In the genomic region with DNA sequence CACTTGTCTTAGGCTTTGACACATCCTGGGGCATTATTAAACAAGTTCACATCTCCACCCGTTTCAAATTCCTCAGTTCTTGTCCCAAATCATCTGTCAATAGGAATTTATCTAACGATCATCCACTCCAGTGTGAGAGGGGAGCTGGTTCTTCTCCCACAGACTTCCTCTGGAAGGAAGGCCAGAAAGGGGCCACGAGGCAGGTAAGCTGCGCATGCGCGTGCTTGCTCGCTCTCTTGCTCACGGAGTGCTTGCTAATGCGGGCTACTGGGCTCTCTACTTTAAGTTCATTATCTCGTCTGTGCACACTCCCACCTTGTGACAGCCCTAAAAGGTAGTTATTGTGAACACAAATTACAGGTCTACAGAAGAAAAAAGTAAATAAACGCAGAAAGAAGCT, we compare ENCODE assay signal across 16 mouse cellular contexts. TPM values are rescaled to one million over a fixed set of nuclear protein-coding genes. Genes with fewer than 3 reads are reported as not detected.
"Had no signal": no experiment of that assay in that cellular context is flagged by ENCODE, and none has a peak within 500 bp of the region (broad histone marks: within the 10 kb centered on the region; RNA-seq: fewer than 3 reads in every experiment).

No protein-coding gene starts in this region.

- ATAC-seq: liver, embryonic 12.5 days; midbrain, embryonic 13.5 days; midbrain, embryonic 16.5 days had no signal

- H3K9me3 ChIP-seq: liver, embryonic 12.5 days; midbrain, embryonic 10.5 days; midbrain, embryonic 13.5 days; neural tube, embryonic 13.5 days; neural tube, embryonic 15.5 days had no signal

- DNase-seq: right cerebral cortex, postnatal 25 days had no signal

- H3K27me3 ChIP-seq: midbrain, embryonic 13.5 days; neural tube, embryonic 13.5 days; neural tube, embryonic 15.5 days had no signal

- H3K4me2 ChIP-seq: liver, embryonic 12.5 days; lung, embryonic 14.5 days; midbrain, embryonic 13.5 days; neural tube, embryonic 15.5 days had no signal

- H3K4me3 ChIP-seq: liver, embryonic 12.5 days; midbrain, embryonic 10.5 days; midbrain, embryonic 13.5 days; myocyte; neural tube, embryonic 13.5 days; neural tube, embryonic 15.5 days had no signal

- H3K36me3 ChIP-seq: liver, embryonic 12.5 days; midbrain, embryonic 10.5 days; midbrain, embryonic 13.5 days; neural tube, embryonic 13.5 days; neural tube, embryonic 15.5 days had no signal

- H3K27ac ChIP-seq: liver, embryonic 12.5 days; liver, embryonic 14.5 days; midbrain, embryonic 10.5 days; midbrain, embryonic 13.5 days; neural tube, embryonic 15.5 days had no signal

- H3K4me1 ChIP-seq: liver, embryonic 12.5 days had no signal

- H3K9ac ChIP-seq: liver, embryonic 12.5 days; liver, embryonic 14.5 days; lung, embryonic 14.5 days; midbrain, embryonic 13.5 days; neural tube, embryonic 13.5 days; neural tube, embryonic 15.5 days had no signal

RNA-seq across cellular contexts. Expression of gene Dmrtb1, which starts 17.6 kb away (rescaled TPM):
- polyA plus RNA-seq: liver, adult 2 months; liver, embryonic 12.5 days; liver, embryonic 16.5 days; lung, embryonic 14.5 days; lung, embryonic 16.5 days; myocyte; small intestine, adult 2 months; stomach, embryonic 14.5 days; stomach, embryonic 16.5 days had no signal
